Mouse (Mus musculus) liver, embryonic 14.5 days (tissue): Measurements from ENCODE around the gene Tsn.

Experiments used
- CTCF ChIP-seq: IDR thresholded peaks from 2 replicates; pipeline ENCODE4 v1.5.1; 2016; ENCODE audit warnings: antibody characterized with exemption, low read depth, control low read depth
- EP300 ChIP-seq: IDR thresholded peaks from 2 replicates; pipeline ENCODE4 v1.6.1; 2016; ENCODE audit warnings: antibody characterized with exemption, low read depth

- TF ChIP-seq CTCF (no peak), EP300 (no peak)
These were observed 13.8 kb downstream of the Tsn start for GRCm38 (mm10) chr1:118297719-118298118.
